Mouse (Mus musculus) liver, embryonic 12.5 days (tissue): ENCODE results near the gene Nrn1. TPM values are rescaled to one million over a fixed set of nuclear protein-coding genes. Genes with fewer than 3 reads are reported as not detected.

ENCODE experiments used
- ATAC-seq: fragments of 200-750 bp; cut with Nextera tagmentation; 2 replicates; pipeline ENCODE4 v1.8.0; 2017; ENCODE audit warnings: moderate number of reproducible peaks, mild to moderate bottlenecking, moderate library complexity
- H3K27ac ChIP-seq: fragments of 300-500 bp; sonication (generic); 2 replicates; pipeline ENCODE4 v1.5.1; 2016; ENCODE audit warnings: mild to moderate bottlenecking
- H3K27me3 ChIP-seq: fragments of 300-500 bp; sonication (generic); replicated peaks from 2 replicates; pipeline ENCODE4 v1.6.1; 2016; ENCODE audit warnings: mild to moderate bottlenecking, moderate library complexity
- H3K36me3 ChIP-seq: fragments of 300-500 bp; sonication (generic); 2 replicates; pipeline ENCODE4 v1.6.1; 2016; ENCODE audit warnings: mild to moderate bottlenecking, moderate library complexity
- H3K4me1 ChIP-seq: fragments of 300-500 bp; sonication (generic); 2 replicates; pipeline ENCODE4 v1.6.1; 2016
- H3K4me2 ChIP-seq: fragments of 300-500 bp; sonication (generic); 2 replicates; pipeline ENCODE4 v1.6.1; 2016; ENCODE audit warnings: mild to moderate bottlenecking, moderate library complexity
- H3K4me3 ChIP-seq: fragments of 300-500 bp; sonication (generic); 2 replicates; pipeline ENCODE4 v1.5.1; 2016; ENCODE audit warnings: mild to moderate bottlenecking, moderate library complexity
- H3K9ac ChIP-seq: fragments of 300-500 bp; sonication (generic); 2 replicates; pipeline ENCODE4 v1.6.1; 2016; ENCODE audit warnings: mild to moderate bottlenecking, moderate library complexity
- H3K9me3 ChIP-seq: fragments of 300-500 bp; sonication (generic); replicated peaks from 2 replicates; pipeline ENCODE4 v1.6.1; 2016; ENCODE audit warnings: mild to moderate bottlenecking, moderate library complexity
- WGBS: fragments of 180-500 bp; shearing (Covaris S2); methylation state at CpG from one replicate; pipeline ENCODE4 v1.1.7; 2016; ENCODE audit not compliant: insufficient replicate concordance; 5-methylcytosine and 5-hydroxymethylcytosine counted together
- polyA plus RNA-seq: library from polyadenylated mRNA; unstranded; fragments of >200 nt; fragmentation: Nextera tagmentation; extraction: Ambion mirVana; gene quantifications from 2 replicates; pipeline ENCODE4 v1.2.1, GENCODE M21; 2016

The Nrn1 gene
- polyA plus RNA-seq, 1 experiment from 2014 or later: 2.1 TPM

GRCm38 (mm10) chr13:36731016-36731930, 3.7 kb downstream of the Nrn1 start:
- Histone ChIP-seq H3K4me3 (peak overlapping the region; percentile 45), H3K9me3 (no peaks in the 10 kb centered on the region), H3K4me1 (peaks cover 19% of the 10 kb centered on the region), H3K9ac (no peak overlapping the region), H3K27me3 (peaks cover 100% of the 10 kb centered on the region), H3K4me2 (peak overlapping the region; percentile 56), H3K27ac (no peak overlapping the region), H3K36me3 (no peaks in the 10 kb centered on the region)
- WGBS: 6% methylated on average over 34 of the region's 34 CpGs
- no peak for ATAC-seq

- WGBS: 8% methylated on average over 14 of the region's 14 CpGs
- H3K9me3 ChIP-seq: no peaks in the 10 kb centered on the region
- ATAC-seq: no peak
Observed at GRCm38 (mm10) chr13:36730341-36730761, 4.6 kb downstream of the Nrn1 start.

GRCm38 (mm10) chr13:36729731-36730340, 5.1 kb downstream of the Nrn1 start:
- Histone ChIP-seq H3K4me2 (no peak overlapping the region), H3K4me1 (peaks cover 13% of the 10 kb centered on the region), H3K27me3 (peaks cover 99% of the 10 kb centered on the region), H3K9ac (no peak overlapping the region), H3K27ac (no peak overlapping the region), H3K9me3 (no peaks in the 10 kb centered on the region), H3K36me3 (no peaks in the 10 kb centered on the region), H3K4me3 (no peak overlapping the region)
- no peak for ATAC-seq
- WGBS: 12% methylated on average over 13 of the region's 13 CpGs

More at GRCm38 (mm10) chr13:36730341-36730761, 4.6 kb downstream of the Nrn1 start:
- H3K4me1 ChIP-seq: peaks cover 18% of the 10 kb centered on the region
- H3K4me2 ChIP-seq: no peak overlapping the region
- H3K27me3 ChIP-seq: peaks cover 99% of the 10 kb centered on the region
- H3K9ac ChIP-seq: no peak overlapping the region
- no peak overlapping the region for H3K4me3 ChIP-seq
- H3K36me3 ChIP-seq: no peaks in the 10 kb centered on the region
- no peak overlapping the region for H3K27ac ChIP-seq

- no peak for ATAC-seq
- WGBS: 15% methylated on average over 5 of the region's 5 CpGs
- H3K4me1 ChIP-seq: peaks cover 13% of the 10 kb centered on the region; the same call in 1 of the 2 replicates
Observed at GRCm38 (mm10) chr13:36728509-36728908, 6.4 kb downstream of the Nrn1 start.

GRCm38 (mm10) chr13:36727779-36728470, 7.0 kb downstream of the Nrn1 start:
- no peaks in the 10 kb centered on the region for H3K36me3 ChIP-seq
- WGBS: 3% methylated on average over 23 of the region's 23 CpGs

More at GRCm38 (mm10) chr13:36728509-36728908, 6.4 kb downstream of the Nrn1 start:
- Histone ChIP-seq H3K9me3 (no peaks in the 10 kb centered on the region), H3K4me3 (no peak overlapping the region), H3K27me3 (peaks cover 99% of the 10 kb centered on the region), H3K27ac (no peak overlapping the region), H3K4me2 (no peak overlapping the region), H3K36me3 (no peaks in the 10 kb centered on the region), H3K9ac (no peak overlapping the region)

GRCm38 (mm10) chr13:36726951-36727778, 7.8 kb downstream of the Nrn1 start:
- H3K36me3 ChIP-seq: no peaks in the 10 kb centered on the region
- H3K9ac ChIP-seq: 0 out of 2 replicates have a peak overlapping the region, but pooled peaks have one; percentile 17
- ATAC-seq: no peak
- peak overlapping the region; percentile 26 for H3K4me3 ChIP-seq
- WGBS: 2% methylated on average over 34 of the region's 34 CpGs
- no peak overlapping the region for H3K27ac ChIP-seq
- peaks cover 99% of the 10 kb centered on the region for H3K27me3 ChIP-seq
- peak overlapping the region; percentile 48 for H3K4me2 ChIP-seq
- peaks cover 13% of the 10 kb centered on the region; the same call in 1 of the 2 replicates for H3K4me1 ChIP-seq
- no peaks in the 10 kb centered on the region for H3K9me3 ChIP-seq

More at GRCm38 (mm10) chr13:36727779-36728470, 7.0 kb downstream of the Nrn1 start:
- Histone ChIP-seq H3K9ac (no peak overlapping the region), H3K4me1 (peaks cover 13% of the 10 kb centered on the region; the same call in 1 of the 2 replicates), H3K4me2 (peak overlapping the region; percentile 48), H3K9me3 (no peaks in the 10 kb centered on the region), H3K27ac (no peak overlapping the region), H3K4me3 (peak overlapping the region; percentile 26), H3K27me3 (peaks cover 99% of the 10 kb centered on the region)
- no peak for ATAC-seq

GRCm38 (mm10) chr13:36726551-36726950, 8.4 kb downstream of the Nrn1 start:
- Histone ChIP-seq H3K4me1 (peaks cover 13% of the 10 kb centered on the region; the same call in 1 of the 2 replicates), H3K4me2 (peak overlapping the region; percentile 48), H3K27me3 (peaks cover 99% of the 10 kb centered on the region), H3K9me3 (no peaks in the 10 kb centered on the region), H3K27ac (no peak overlapping the region), H3K4me3 (peak overlapping the region; percentile 13; the same call in 1 of the 2 replicates), H3K9ac (no peak overlapping the region), H3K36me3 (no peaks in the 10 kb centered on the region)
- WGBS: 3% methylated on average over 24 of the region's 24 CpGs
- ATAC-seq: no peak

- Histone ChIP-seq H3K36me3 (no peaks in the 10 kb centered on the region), H3K4me2 (no peak overlapping the region), H3K9me3 (no peaks in the 10 kb centered on the region), H3K27me3 (peaks cover 99% of the 10 kb centered on the region), H3K9ac (no peak overlapping the region), H3K4me1 (peaks cover 9% of the 10 kb centered on the region; the same call in 1 of the 2 replicates), H3K27ac (no peak overlapping the region), H3K4me3 (no peak overlapping the region)
- 3% methylated on average over 8 of the region's 8 CpGs for WGBS
- no peak for ATAC-seq
Observed at GRCm38 (mm10) chr13:36725881-36726280, 9.1 kb downstream of the Nrn1 start.

GRCm38 (mm10) chr13:36724533-36725470, 10.1 kb downstream of the Nrn1 start:
- 1% methylated on average over 40 of the region's 40 CpGs for WGBS
- Histone ChIP-seq H3K36me3 (no peaks in the 10 kb centered on the region), H3K9ac (no peak overlapping the region), H3K4me2 (peak overlapping the region; percentile 35), H3K9me3 (no peaks in the 10 kb centered on the region), H3K4me3 (no peak overlapping the region), H3K27ac (no peak overlapping the region), H3K27me3 (peaks cover 95% of the 10 kb centered on the region), H3K4me1 (peaks cover 9% of the 10 kb centered on the region; the same call in 1 of the 2 replicates)
- ATAC-seq: no peak

- Histone ChIP-seq H3K4me2 (no peak overlapping the region), H3K27me3 (peaks cover 85% of the 10 kb centered on the region), H3K36me3 (no peaks in the 10 kb centered on the region), H3K27ac (no peak overlapping the region), H3K4me3 (no peak overlapping the region), H3K9me3 (no peaks in the 10 kb centered on the region), H3K4me1 (peaks cover 9% of the 10 kb centered on the region; the same call in 1 of the 2 replicates), H3K9ac (no peak overlapping the region)
- WGBS: 3% methylated on average over 15 of the region's 15 CpGs
- ATAC-seq: no peak
Observed at GRCm38 (mm10) chr13:36723726-36724300, 11.1 kb downstream of the Nrn1 start.
